Mouse (Mus musculus) hindbrain, embryonic 14.5 days (tissue): ENCODE measurements around the gene Prx. TPM values are rescaled to one million over a fixed set of nuclear protein-coding genes. Genes with fewer than 3 reads are reported as not detected.

Source experiments
- ATAC-seq: fragments of 200-750 bp; cut with Nextera tagmentation; 2 replicates; pipeline ENCODE4 v1.8.0; 2017; ENCODE audit warnings: moderate number of reproducible peaks, mild to moderate bottlenecking, moderate TSS enrichment, moderate library complexity; ENCODE audit not compliant: low FRiP score
- DNase-seq: peaks from one replicate; pipeline ENCODE4 v3.0.0-alpha.2; 2015; ENCODE audit warnings: low spot score
- H3K27ac ChIP-seq: fragments of 300-500 bp; sonication (generic); 2 replicates; pipeline ENCODE4 v1.5.1; 2014; ENCODE audit warnings: mild to moderate bottlenecking, moderate library complexity
- H3K27me3 ChIP-seq: fragments of 300-500 bp; sonication (generic); 2 replicates; pipeline ENCODE4 v1.6.1; 2014; ENCODE audit warnings: mild to moderate bottlenecking, low read length, mixed read lengths; ENCODE audit not compliant: control insufficient read depth, insufficient read depth
- H3K36me3 ChIP-seq: fragments of 300-500 bp; sonication (generic); replicated peaks from 2 replicates; pipeline ENCODE4 v1.6.1; 2014; ENCODE audit not compliant: control insufficient read depth, insufficient read depth
- H3K4me1 ChIP-seq: fragments of 300-500 bp; sonication (generic); replicated peaks from 2 replicates; pipeline ENCODE4 v1.6.1; 2014; ENCODE audit warnings: antibody characterized with exemption, low read length, mixed read lengths; ENCODE audit not compliant: control insufficient read depth, insufficient read depth
- H3K4me2 ChIP-seq: fragments of 300-500 bp; sonication (generic); replicated peaks from 2 replicates; pipeline ENCODE4 v1.6.1; 2014; ENCODE audit warnings: mild to moderate bottlenecking, moderate library complexity
- H3K4me3 ChIP-seq: fragments of 300-500 bp; sonication (generic); replicated peaks from 2 replicates; pipeline ENCODE4 v1.5.1; 2014; ENCODE audit warnings: mild to moderate bottlenecking, low read length
- H3K9ac ChIP-seq: fragments of 300-500 bp; sonication (generic); 2 replicates; pipeline ENCODE4 v1.6.1; 2014
- H3K9me3 ChIP-seq: fragments of 300-500 bp; sonication (generic); 2 replicates; pipeline ENCODE4 v1.6.1; 2016; ENCODE audit warnings: low read length; ENCODE audit not compliant: control insufficient read depth
- WGBS: fragments of 180-500 bp; shearing (Covaris S2); extraction: QIAGEN DNeasy Blood & Tissue Kit; methylation state at CpG from one replicate; pipeline ENCODE4 v1.1.7; 2014; 5-methylcytosine and 5-hydroxymethylcytosine counted together
- polyA plus RNA-seq: library from polyadenylated mRNA; unstranded; fragments of >200 nt; fragmentation: Nextera tagmentation; extraction: Ambion mirVana; gene quantifications from 2 replicates; pipeline ENCODE4 v1.2.1, GENCODE M21; 2014

Prx gene
- polyA plus RNA-seq, 1 experiment from 2014 or later: 0.50 TPM

GRCm38 (mm10) chr7:27471390-27472120 lies 27.6 kb upstream of the Prx start:
- no peak for ATAC-seq
- WGBS: 90% methylated on average over 11 of the region's 11 CpGs
- Histone ChIP-seq H3K9me3 (no peaks in the 10 kb centered on the region), H3K4me3 (no peak overlapping the region), H3K36me3 (0 out of 2 replicates have a peak, but pooled peaks cover under 1% of the 10 kb centered on the region), H3K4me1 (no peaks in the 10 kb centered on the region), H3K4me2 (no peak overlapping the region), H3K9ac (no peak overlapping the region), H3K27ac (no peak overlapping the region), H3K27me3 (no peaks in the 10 kb centered on the region)
- DNase-seq: no peak

DNA sequence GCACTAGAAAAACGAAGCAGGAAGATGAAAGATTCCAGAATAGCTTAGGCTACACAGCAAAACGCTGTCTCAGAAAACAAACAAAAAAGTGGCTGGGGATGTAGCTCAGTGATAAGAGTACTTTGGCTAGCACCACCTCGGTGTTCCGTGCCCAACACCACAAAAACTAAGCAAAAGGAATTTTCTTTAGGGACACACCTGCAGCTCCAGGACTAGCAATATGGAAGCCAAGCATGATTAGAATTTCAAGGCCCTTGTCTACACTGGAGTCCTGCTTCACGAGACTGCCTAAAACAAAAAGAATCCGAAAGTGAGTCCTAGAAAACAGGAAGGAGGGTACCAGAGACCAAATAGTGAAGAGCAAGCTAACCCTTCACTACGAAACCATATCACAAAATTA lies 26.5 kb upstream of the Prx start:
- ATAC-seq (no peak), DNase-seq (no peak)
- Histone ChIP-seq H3K9ac (no peak overlapping the region), H3K36me3 (0 out of 2 replicates have a peak, but pooled peaks cover 6% of the 10 kb centered on the region), H3K4me1 (no peaks in the 10 kb centered on the region), H3K27ac (peak overlapping the region; percentile 82), H3K27me3 (no peaks in the 10 kb centered on the region), H3K4me2 (peak overlapping the region; percentile 83), H3K9me3 (no peaks in the 10 kb centered on the region), H3K4me3 (peak overlapping the region; percentile 61; the same call in 1 of the 2 replicates)
- WGBS: 46% methylated on average over 7 of the region's 7 CpGs

DNA sequence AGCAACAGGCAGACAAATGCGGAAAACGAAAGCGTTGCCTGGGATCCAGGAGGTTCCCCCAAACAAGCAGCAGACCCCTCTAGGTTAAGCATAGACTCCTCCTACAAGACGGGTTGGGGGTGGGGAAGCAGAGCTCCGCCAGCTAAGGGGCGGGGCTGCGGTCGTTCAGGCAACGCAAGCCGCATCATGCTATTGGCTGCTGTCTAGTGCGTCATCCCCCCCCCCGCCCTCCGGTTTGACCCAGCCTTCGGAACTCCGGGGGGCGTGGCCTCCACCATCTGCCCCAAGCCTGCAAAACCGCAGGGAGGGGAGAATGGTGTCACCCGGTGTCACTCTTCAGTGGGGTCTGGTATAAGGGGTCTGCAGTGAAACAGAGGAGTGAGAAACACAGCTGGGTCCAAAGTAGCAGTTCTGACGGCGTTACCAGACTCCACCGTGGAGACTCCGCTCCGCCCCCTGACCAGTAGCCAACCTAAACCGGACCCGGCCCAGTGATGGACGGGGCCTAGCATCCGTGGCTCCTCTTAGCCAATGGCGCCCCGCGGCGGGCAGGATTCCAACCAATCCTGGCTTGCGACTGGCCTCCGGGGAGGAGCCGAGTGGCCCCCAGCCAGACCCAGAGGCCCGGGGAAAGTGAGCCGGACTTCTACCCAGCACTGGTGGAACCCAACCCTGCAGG lies 25.8 kb upstream of the Prx start, which contains the start of gene Sertad3:
Sertad3 (plus strand) TSS at position 613 of the 679 bp plus-strand sequence.
- 0 out of 2 replicates have a peak, but pooled peaks cover 6% of the 10 kb centered on the region for H3K36me3 ChIP-seq
- no peaks in the 10 kb centered on the region for H3K4me1 ChIP-seq
- no peaks in the 10 kb centered on the region for H3K9me3 ChIP-seq
- peak within 1 kb of the TSS; percentile 83 for H3K4me2 ChIP-seq
- under 1% methylated on average over 35 of the region's 36 CpGs for WGBS
- DNase-seq (peak; percentile 93), ATAC-seq (peak; percentile 93)
- H3K4me3 ChIP-seq: peak within 1 kb of the TSS; percentile 61
- peak within 1 kb of the TSS; percentile 82 for H3K27ac ChIP-seq
- peak within 1 kb of the TSS; percentile 62 for H3K9ac ChIP-seq
- no peaks in the 10 kb centered on the region for H3K27me3 ChIP-seq

- Histone ChIP-seq H3K9me3 (no peaks in the 10 kb centered on the region), H3K4me1 (no peaks in the 10 kb centered on the region), H3K4me2 (peak overlapping the region; percentile 83), H3K36me3 (0 out of 2 replicates have a peak, but pooled peaks cover 6% of the 10 kb centered on the region), H3K27me3 (no peaks in the 10 kb centered on the region), H3K9ac (peak overlapping the region; percentile 62), H3K4me3 (peak overlapping the region; percentile 61), H3K27ac (peak overlapping the region; percentile 82)
- under 1% methylated on average over 34 of the region's 34 CpGs for WGBS
- peak; percentile 55 for DNase-seq
- no peak for ATAC-seq
These were observed 25.2 kb upstream of the Prx start for GRCm38 (mm10) chr7:27473835-27474489.

DNA sequence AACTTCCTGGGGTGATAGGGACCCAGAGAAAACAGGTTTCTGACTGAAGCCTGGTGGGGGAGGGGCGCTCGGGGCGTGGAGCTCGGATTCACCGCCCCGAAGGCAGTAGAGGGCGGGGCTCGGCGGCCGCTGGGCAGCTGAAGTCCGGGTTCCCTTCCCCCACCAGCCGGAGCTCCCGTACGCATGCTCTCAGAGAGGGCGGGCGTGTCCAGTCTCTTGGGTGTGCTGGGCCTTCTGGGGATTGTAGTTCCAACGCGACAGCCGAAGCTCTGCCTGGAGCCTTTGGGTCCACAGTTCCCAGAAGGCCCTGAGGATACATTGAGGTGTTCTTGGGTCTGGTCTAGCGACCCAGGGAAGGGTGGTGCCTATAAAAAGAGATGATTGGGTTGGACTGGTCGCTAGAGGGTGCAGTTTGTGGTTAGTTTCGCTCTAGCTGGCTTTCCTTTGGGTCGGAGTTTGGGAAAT lies 24.6 kb upstream of the Prx start:
- 0 out of 2 replicates have a peak, but pooled peaks cover 6% of the 10 kb centered on the region for H3K36me3 ChIP-seq
- H3K9me3 ChIP-seq: no peaks in the 10 kb centered on the region
- no peaks in the 10 kb centered on the region for H3K4me1 ChIP-seq
- peak; percentile 90 for ATAC-seq
- peak overlapping the region; percentile 82 for H3K27ac ChIP-seq
- WGBS: under 1% methylated on average over 23 of the region's 23 CpGs
- H3K9ac ChIP-seq: peak overlapping the region; percentile 62
- peak; percentile 93 for DNase-seq
- peak overlapping the region; percentile 83 for H3K4me2 ChIP-seq
- no peaks in the 10 kb centered on the region for H3K27me3 ChIP-seq
- H3K4me3 ChIP-seq: peak overlapping the region; percentile 61

DNA sequence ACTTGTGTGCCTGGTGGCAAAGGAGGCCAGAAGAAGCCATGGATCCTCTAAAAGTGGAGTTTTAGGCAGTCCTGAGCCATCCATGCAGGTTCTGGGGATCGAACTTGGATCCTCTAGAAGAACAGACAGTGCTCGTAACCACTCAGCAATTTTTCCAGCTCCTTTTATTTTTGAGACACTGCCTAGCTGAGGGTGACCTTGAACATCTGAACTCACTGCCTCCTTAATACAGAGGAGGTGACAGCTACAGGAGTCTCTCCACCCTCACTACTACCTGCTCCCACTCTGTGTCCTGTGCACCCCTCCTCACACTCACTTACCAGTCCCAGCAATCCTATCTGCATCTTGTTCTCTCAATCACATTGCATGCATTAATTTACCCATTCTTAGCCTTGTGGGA lies 23.5 kb upstream of the Prx start:
- Histone ChIP-seq H3K4me2 (no peak overlapping the region), H3K9ac (no peak overlapping the region), H3K36me3 (0 out of 2 replicates have a peak, but pooled peaks cover 6% of the 10 kb centered on the region), H3K4me1 (no peaks in the 10 kb centered on the region), H3K27ac (no peak overlapping the region), H3K9me3 (no peaks in the 10 kb centered on the region), H3K27me3 (no peaks in the 10 kb centered on the region), H3K4me3 (no peak overlapping the region)
- no peak for DNase-seq
- no peak for ATAC-seq
- 94% methylated on average over 2 of the region's 2 CpGs for WGBS

DNA sequence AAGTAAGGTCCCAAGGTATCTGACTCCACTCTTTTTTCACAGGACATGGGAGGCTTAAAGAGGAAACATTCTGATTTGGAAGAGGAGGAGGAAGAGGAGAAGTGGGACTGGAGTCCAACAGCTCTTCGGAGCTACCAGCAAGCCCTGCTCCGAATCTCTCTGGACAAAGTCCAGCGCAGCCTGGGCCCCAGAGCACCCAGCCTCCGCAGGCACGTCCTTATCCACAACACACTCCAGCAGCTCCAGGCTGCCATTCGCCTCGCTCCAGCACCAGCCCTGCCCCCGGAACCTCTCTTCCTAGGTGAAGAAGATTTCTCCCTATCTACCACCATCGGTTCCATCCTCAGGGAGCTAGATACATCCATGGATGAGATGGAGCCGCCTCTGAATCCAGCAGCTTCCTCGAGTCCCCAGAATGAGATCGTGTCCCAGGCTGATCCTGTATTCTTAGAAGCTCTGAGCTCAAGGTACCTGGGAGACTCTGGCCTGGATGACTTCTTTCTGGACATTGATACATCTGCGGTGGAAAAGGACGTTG lies 23.0 kb upstream of the Prx start:
- no peak overlapping the region for H3K4me3 ChIP-seq
- DNase-seq (no peak), ATAC-seq (no peak)
- H3K4me1 ChIP-seq: no peaks in the 10 kb centered on the region
- H3K9me3 ChIP-seq: no peaks in the 10 kb centered on the region
- H3K27me3 ChIP-seq: no peaks in the 10 kb centered on the region
- H3K4me2 ChIP-seq: no peak overlapping the region
- H3K27ac ChIP-seq: no peak overlapping the region
- H3K36me3 ChIP-seq: 0 out of 2 replicates have a peak, but pooled peaks cover 6% of the 10 kb centered on the region
- WGBS: 98% methylated on average over 14 of the region's 14 CpGs
- no peak overlapping the region for H3K9ac ChIP-seq

DNA sequence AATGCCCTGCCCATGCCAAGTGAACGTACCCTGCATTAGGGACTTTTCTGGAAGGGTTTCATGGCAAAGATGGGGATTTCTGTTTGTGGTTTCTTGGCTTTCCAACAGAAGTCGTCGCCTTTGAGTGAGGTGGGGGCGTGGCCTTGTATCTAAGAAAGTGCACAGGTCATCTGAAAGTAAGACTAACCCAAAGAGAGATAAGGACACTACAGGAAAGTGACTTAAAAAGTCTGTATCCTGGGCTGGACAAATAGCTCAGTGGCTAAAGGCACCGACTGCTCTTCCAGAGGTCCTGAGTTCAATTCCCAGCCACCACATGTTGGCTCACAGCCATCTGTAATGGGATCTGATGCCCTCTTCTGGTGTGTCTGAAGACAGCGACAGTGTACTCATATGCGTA lies 20.6 kb upstream of the Prx start:
- H3K27ac ChIP-seq: no peak overlapping the region
- no peak overlapping the region for H3K9ac ChIP-seq
- H3K4me3 ChIP-seq: no peak overlapping the region
- no peak overlapping the region for H3K4me2 ChIP-seq
- H3K27me3 ChIP-seq: no peaks in the 10 kb centered on the region
- DNase-seq (no peak), ATAC-seq (no peak)
- H3K4me1 ChIP-seq: 0 out of 2 replicates have a peak, but pooled peaks cover 3% of the 10 kb centered on the region
- H3K36me3 ChIP-seq: 0 out of 2 replicates have a peak, but pooled peaks cover 6% of the 10 kb centered on the region
- no peaks in the 10 kb centered on the region for H3K9me3 ChIP-seq
- WGBS: 84% methylated on average over 7 of the region's 7 CpGs
